Mouse (Mus musculus) brain, embryonic 14.5 days (tissue): ENCODE measurements around the gene Ptprn. TPM values are rescaled to one million over a fixed set of nuclear protein-coding genes. Genes with fewer than 3 reads are reported as not detected.

Experiments used
- DNase-seq: peaks from one replicate; pipeline ENCODE4 v3.0.0-alpha.2; 2011; ENCODE audit warnings: low read depth
- CTCF ChIP-seq: fragments of 200-500 bp; IDR thresholded peaks from 2 replicates; pipeline ENCODE4 v1.5.1; 2012; ENCODE audit warnings: inconsistent platforms, mild to moderate bottlenecking, moderate library complexity, borderline replicate concordance; ENCODE audit not compliant: insufficient read depth, insufficient read length; ENCODE audit errors: extremely low read depth
- POLR2A ChIP-seq: fragments of 200-500 bp; IDR thresholded peaks from 2 replicates; pipeline ENCODE4 v1.6.1; 2012; ENCODE audit warnings: mild to moderate bottlenecking, inconsistent platforms, borderline replicate concordance; ENCODE audit not compliant: poor library complexity, insufficient read depth, insufficient read length, severe bottlenecking; ENCODE audit errors: extremely low read depth
- polyA plus RNA-seq: library from polyadenylated mRNA; depleted of rRNA; stranded (reverse); fragments of >200 nt; gene quantifications from 2 replicates; pipeline ENCODE4 v1.2.3, GENCODE M21; 2012; rRNA removed

The Ptprn gene
- polyA plus RNA-seq, result 33.4 and 53.4 TPM in 2 replicates

GRCm38 (mm10) chr1:75264091-75264880 lies at the start of gene Ptprn:
Ptprn (minus strand) TSS chr1:75264502.
- peak; percentile 73 for DNase-seq
- TF ChIP-seq CTCF, result peak; percentile 27; the same call in 1 of the 2 replicates
- no peak for TF ChIP-seq POLR2A

GRCm38 (mm10) chr1:75311694-75312093 lies 47.4 kb upstream of the Ptprn start:
- no peak for DNase-seq
- TF ChIP-seq CTCF, result no peak
- TF ChIP-seq POLR2A, result no peak

GRCm38 (mm10) chr1:75304662-75305061 lies 40.4 kb upstream of the Ptprn start:
- TF ChIP-seq CTCF, result no peak
- no peak for TF ChIP-seq POLR2A
- no peak for DNase-seq

- TF ChIP-seq CTCF, result no peak
- no peak for TF ChIP-seq POLR2A
- DNase-seq, result no peak
Measured at GRCm38 (mm10) chr1:75294294-75294693, 30.0 kb upstream of the Ptprn start.

GRCm38 (mm10) chr1:75293331-75293701 lies 29.0 kb upstream of the Ptprn start:
- DNase-seq, result no peak
- no peak for TF ChIP-seq CTCF
- TF ChIP-seq POLR2A, result no peak

GRCm38 (mm10) chr1:75292476-75293330 lies 28.4 kb upstream of the Ptprn start:
- DNase-seq, result no peak
- TF ChIP-seq POLR2A (no peak), CTCF (no peak)

GRCm38 (mm10) chr1:75291321-75291720 lies 27.0 kb upstream of the Ptprn start:
- no peak for TF ChIP-seq CTCF
- no peak for TF ChIP-seq POLR2A
- no peak for DNase-seq

- TF ChIP-seq CTCF, result peak; percentile 42; the same call in 1 of the 2 replicates
- TF ChIP-seq POLR2A, result no peak
- peak; percentile 77 for DNase-seq
Measured at GRCm38 (mm10) chr1:75290582-75290981, 26.3 kb upstream of the Ptprn start.

GRCm38 (mm10) chr1:75289888-75290431 lies 25.7 kb upstream of the Ptprn start:
- TF ChIP-seq CTCF (no peak), POLR2A (no peak)
- DNase-seq, result peak; percentile 52

- peak; percentile 96 for DNase-seq
- TF ChIP-seq CTCF (no peak), POLR2A (no peak)
Measured at GRCm38 (mm10) chr1:75289376-75289775, 25.1 kb upstream of the Ptprn start.

- TF ChIP-seq CTCF, result no peak
- TF ChIP-seq POLR2A, result no peak
- no peak for DNase-seq
Measured at GRCm38 (mm10) chr1:75284911-75285310, 20.6 kb upstream of the Ptprn start.

GRCm38 (mm10) chr1:75283017-75283416 lies 18.7 kb upstream of the Ptprn start:
- TF ChIP-seq CTCF (no peak), POLR2A (no peak)
- peak; percentile 64 for DNase-seq

GRCm38 (mm10) chr1:75278228-75278627 lies 13.9 kb upstream of the Ptprn start, which contains the start of gene Resp18:
Resp18 (minus strand) TSS chr1:75278415.
- DNase-seq, result peak; percentile 54

More at GRCm38 (mm10) chr1:75278228-75278627, 13.9 kb upstream of the Ptprn start, which contains the start of gene Resp18:
- TF ChIP-seq CTCF (no peak), POLR2A (no peak)
